Mouse (Mus musculus): ENCODE measurements around the gene Crygn. TPM values are rescaled to one million over a fixed set of nuclear protein-coding genes. Genes with fewer than 3 reads are reported as not detected.
A peak's percentile ranks its signal among the peaks of the same experiment; 100 is the strongest.

Gene Crygn
- total RNA-seq, 2 experiments from 2014 or later = 1.7 TPM; not detected in 1

DNA sequence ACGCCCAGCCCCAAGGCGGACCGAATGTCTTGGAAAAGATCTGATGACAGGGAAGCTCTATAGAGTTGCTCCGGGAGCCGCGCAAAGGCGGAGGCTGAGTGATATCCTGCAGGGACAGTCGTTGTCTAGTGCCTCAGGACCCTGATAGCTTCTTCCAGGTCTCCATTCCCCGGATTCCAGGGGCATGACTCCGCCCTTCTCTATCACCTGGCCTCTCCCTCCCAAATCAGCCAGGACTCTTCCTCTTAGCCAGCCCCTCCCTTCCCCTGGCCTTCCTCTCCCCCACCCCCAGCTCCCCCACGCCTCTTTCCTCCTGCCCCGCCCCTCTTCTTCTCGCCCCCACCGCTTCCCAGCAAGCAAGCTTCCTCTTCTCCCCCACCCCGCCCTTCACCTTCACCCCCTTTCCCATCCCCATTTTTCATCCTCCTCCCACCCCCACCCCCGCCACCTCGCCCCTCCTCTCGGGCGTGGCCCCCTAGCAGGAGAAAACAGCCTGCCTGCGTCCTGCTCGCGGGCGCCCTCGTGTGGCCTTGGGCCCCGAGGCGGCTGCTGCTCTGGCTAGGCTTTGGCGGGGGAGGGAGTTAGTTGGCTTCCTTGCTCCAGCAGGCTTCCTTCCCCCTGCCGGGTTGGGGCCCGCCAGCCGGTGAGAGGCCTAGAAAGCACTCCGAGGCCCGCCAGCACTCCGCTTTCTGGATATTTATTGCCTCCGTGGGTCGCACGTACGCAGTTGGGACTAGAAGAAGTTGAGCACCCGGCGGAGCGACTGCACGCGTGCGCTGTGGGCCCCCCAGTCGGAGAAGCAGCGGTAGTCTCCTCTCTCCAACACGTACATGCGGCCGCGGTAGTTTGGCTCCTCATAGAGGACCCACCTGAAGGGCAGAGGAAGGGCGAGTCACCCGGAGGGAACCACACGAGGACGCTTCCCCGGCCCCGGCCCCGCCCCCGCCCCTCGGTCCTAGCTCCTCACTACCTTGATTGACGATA, 7.2 kb downstream of the Crygn start:
- DNase-seq = peak; percentile 90

DNA sequence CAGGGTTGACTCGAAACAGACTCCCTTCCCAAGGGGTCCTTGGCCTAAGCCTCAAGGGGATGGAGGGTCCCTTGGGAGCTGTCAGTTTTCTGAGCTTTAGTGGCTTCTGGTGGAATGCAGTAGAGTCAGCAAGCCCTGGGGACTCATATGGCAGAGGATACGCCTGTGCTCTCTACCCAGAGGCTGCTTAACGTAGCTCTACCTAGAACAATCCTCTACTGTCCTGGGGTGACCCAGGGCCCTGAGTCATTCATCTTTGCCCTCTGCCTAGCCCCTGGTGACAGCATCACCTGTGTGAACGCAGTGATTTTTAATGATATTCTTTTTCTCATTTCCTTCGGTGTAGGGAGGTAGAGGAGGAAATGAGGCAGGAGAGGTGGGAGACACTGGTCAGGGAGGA, 8.1 kb downstream of the Crygn start:
- no peak for DNase-seq
- intact Hi-C loops (cut with DNase I; ENCODE audit: low total_unique reads) = loop anchor here (2.0 kb wide), 1 partner anchor 75 kb away; no protein-coding TSS in a partner anchor

More for the DNA sequence above, 7.2 kb downstream of the Crygn start:
- intact Hi-C loops (cut with DNase I; ENCODE audit: low total_unique reads) = loop anchor here (2.0 kb wide), 1 partner anchor 76 kb away; no protein-coding TSS in a partner anchor

DNA sequence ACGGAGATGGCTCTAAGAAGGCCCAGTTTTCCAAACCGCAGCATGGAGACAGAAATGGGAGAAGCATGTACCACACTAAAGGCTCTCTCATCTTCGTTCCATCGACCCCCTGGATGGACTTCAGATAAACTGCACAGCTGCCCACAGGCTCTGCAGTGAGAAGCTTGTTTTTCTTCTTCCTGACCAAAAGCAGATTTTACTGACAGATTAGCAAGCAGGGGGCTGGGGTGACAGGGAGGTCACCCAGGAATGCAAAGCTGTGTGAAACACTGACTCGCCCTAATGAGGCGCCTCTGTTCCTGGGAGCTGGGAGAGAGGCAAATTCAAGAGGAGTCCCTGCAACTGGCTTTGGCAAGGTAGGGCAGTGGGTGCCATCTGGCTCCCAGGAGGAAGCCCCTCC, 10.3 kb downstream of the Crygn start:
- intact Hi-C loops (cut with DNase I; ENCODE audit: low total_unique reads) = no loop called here

DNA sequence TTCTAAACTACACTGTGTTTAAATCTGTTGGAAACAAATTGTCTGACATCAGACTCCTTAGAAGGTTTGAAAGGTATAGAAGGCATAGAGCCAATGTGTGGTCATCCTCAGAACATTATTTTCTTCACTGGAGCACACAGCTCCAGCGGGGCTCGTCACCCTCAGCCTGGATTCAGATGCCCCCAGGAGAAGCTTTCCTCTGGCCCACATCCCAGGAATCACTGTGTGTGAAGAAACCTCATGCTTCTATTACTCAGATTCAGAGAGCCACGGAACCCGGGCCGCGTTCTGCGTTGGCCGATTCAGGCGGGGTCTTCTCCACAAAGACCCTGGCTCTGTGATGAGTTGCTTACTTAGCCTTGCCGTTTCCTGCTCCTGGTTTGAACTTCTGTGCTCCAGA, 13.9 kb downstream of the Crygn start:
- DNase-seq = peak; percentile 35
- intact Hi-C loops (cut with DNase I; ENCODE audit: low total_unique reads) = no loop called here

More for the DNA sequence above, 10.3 kb downstream of the Crygn start:
- DNase-seq = no peak

DNA sequence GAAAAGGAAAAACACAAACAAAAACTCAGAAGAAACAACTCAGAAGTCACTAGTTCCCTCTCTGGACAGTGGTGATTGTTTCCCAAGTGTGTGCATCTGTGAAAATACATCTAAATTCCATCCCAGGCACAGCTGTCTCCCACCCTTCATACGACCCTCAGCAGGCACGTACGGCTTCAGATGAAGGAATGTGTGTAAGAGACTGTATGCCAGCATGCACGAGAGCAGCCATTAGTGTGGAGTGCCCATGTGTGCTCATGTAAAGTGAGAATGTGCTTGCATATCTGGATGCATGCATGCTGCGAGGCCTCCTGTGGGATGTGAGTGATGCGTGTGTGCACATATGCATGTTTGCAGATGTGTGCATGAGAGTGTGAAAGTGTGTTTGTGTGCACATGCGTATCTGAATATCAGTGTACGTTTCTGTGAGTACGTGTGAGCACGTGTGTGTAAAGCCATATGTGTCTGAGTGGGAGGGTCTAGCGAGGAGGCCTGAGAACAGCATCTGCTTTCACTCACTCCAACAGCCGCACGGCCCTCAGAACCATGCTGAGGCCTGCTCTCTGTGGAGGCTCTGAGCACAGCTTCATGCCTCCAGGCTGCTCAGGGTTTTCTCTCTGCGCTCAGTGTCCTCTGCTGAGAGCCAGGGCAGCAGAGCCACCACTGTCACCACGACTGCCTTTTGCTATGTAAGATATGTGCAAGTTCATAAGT, 16.5 kb downstream of the Crygn start:
- DNase-seq = no peak
- intact Hi-C loops (cut with DNase I; ENCODE audit: low total_unique reads) = no loop called here

DNA sequence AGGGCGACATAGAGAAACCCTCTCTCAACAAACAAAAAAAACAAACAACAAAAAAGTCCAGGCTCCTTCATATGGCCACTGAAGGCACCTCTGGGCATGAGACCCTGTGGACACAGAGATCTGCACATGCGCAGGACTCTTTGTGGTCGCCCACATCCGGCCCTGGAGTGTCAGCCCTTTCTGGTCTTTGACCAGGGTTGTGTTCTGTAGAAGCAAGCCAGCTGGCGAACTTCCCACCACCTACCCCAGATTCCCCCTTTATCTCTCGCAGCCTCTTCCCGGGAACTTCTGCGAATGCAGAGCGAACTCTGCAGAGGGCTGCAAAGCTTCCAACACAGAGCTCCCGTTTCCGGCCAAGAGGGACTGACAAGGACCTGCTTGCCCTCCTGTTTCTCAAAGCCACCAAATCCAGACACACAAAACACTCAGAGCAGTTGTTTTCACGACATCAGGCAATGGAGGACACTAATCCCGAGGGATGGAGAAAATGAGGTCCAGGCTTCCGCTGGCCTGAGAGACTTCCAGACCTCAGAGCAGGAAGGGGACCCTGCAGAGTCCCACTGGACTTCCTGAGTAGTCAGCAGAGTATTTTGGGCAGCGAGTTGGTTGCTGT, 18.6 kb downstream of the Crygn start:
- peak; percentile 71 for DNase-seq
- intact Hi-C loops (cut with DNase I; ENCODE audit: low total_unique reads) = no loop called here

DNA sequence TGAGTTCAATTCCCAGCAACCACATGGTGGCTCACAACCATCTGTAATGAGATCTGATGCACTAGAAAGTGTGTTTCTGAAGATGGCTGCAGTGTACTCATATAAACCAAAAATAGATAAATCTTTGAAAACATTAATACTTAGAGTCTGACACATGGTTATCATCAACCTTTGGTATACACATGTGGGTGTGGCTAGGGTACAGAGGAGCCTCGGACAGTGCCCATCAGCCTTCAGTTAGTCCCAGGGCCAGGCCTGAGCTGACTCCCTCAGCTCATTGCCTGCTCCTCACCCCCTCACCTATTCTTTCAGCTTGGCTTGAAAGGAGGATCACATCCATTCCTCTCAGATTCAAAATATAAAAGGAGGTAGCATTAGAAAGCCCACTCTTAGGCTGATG, 19.3 kb downstream of the Crygn start:
- no peak for DNase-seq
- intact Hi-C loops (cut with DNase I; ENCODE audit: low total_unique reads) = no loop called here

DNA sequence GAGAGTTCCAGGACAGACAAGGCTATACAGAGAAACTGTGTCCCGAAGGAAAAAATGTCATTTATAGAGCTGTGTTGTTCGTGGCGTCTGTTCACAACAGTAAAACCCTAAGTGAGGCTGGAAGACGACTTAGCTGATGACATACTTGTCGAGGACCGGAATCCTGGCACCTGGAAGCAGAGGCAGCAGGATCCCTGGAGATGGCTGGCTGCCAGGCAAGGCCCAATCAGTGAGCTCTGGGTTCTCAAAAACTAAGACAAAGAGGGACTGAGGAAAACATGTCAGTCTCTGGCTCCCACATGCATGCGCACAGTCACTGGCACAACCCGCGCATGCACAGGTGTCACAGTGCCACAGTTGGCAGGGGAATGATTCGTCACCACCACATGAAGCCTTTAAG, 20.2 kb downstream of the Crygn start:
- intact Hi-C loops (cut with DNase I; ENCODE audit: low total_unique reads) = no loop called here

DNA sequence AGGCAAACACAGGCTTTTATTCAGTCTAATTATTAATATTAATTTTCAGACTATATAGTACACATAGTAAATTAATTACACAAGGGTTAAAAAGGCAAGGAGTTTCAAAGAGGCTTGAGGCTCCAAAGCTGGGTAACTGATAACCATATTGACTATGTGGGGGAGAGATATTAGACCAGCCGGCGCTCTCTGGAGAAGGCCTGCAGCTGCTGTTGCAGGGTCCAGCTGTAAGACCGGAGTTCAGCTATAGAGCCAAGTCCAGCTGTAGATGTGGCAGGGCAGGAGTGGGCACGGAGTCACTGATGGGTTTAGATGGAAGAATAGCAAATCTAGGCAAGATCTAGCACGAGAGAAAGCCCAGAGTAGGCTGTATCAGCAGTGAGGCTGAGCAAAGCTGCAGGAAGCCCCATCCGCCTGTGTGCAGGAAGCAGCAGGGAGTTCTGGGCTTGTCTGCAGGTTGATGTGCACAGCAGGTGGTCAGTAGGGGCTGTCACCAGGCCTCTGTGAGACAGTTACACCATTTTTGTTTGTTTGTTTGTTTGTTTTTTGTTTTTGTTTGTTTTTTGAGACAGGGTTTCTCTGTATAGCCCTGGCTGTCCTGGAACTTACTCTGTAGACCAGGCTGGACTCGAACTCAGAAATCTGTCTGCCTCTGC, 23.9 kb downstream of the Crygn start:
- intact Hi-C loops (cut with DNase I; ENCODE audit: low total_unique reads) = no loop called here
- no peak for DNase-seq

More for the DNA sequence above, 20.2 kb downstream of the Crygn start:
- DNase-seq = no peak

DNA sequence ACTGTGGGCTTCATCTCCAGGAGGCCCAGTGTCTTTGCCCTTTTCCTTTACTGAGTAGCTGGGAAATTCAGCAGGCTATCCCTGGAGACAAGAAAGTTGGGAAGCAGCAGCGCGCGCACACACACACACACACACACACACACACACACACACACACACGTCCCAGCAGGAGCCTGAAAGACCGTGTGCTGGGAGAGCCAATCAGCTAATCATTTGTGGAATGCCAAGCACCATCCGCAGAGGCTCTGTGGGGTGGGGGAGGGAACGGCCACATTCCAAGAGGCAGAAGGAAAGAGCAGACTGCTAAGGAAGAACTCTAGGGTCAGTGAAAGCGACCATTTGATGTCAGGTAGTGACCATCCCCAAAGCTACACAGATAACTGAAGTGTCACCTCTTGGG, 24.7 kb downstream of the Crygn start:
- intact Hi-C loops (cut with DNase I; ENCODE audit: low total_unique reads) = no loop called here
- no peak for DNase-seq

DNA sequence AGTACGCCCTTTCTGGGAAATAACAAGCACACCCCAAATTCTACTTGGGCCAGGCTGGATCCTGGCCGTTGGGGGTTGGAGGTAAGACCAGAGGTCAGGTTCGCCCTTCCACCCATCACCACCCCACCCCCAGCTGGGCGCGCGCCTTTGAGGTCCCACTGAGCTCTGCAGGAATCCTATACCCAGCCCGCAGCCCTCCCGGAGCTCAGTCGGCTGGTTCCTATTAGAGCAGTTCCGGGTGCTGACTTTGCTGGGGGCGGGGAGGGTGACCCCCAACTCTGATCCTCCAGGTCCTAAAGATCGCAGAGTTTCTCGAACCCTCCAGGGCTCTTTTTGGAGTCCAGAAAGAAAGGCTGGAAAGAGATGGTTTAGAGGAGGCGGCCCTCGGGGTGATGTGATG, 26.8 kb downstream of the Crygn start:
- no peak for DNase-seq
- intact Hi-C loops (cut with DNase I; ENCODE audit: low total_unique reads) = no loop called here

DNA sequence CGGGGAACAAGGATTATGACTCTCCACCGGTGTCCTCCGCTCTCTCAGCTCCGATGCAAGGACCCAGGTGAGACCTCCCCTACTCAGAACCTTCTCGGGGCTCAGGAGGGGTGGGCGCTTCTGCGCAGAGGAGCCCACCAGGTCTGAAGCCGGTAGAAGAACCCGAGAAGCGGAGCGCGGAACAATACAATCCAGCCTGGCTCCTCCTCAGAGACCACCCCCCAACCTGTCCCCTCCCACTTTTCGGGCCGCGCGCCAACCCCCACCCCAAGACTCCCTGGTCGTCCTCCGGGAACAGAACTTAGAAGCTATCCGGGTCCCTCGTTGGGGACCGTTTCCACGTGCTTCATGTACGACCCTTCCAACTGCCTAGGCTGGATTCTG, 27.3 kb downstream of the Crygn start, which contains the start of gene Wdr86:
TSS of gene Wdr86 (minus strand) at position 240 of the 384 bp plus-strand sequence.
- DNase-seq = no peak
- intact Hi-C loops (cut with DNase I; ENCODE audit: low total_unique reads) = no loop called here

DNA sequence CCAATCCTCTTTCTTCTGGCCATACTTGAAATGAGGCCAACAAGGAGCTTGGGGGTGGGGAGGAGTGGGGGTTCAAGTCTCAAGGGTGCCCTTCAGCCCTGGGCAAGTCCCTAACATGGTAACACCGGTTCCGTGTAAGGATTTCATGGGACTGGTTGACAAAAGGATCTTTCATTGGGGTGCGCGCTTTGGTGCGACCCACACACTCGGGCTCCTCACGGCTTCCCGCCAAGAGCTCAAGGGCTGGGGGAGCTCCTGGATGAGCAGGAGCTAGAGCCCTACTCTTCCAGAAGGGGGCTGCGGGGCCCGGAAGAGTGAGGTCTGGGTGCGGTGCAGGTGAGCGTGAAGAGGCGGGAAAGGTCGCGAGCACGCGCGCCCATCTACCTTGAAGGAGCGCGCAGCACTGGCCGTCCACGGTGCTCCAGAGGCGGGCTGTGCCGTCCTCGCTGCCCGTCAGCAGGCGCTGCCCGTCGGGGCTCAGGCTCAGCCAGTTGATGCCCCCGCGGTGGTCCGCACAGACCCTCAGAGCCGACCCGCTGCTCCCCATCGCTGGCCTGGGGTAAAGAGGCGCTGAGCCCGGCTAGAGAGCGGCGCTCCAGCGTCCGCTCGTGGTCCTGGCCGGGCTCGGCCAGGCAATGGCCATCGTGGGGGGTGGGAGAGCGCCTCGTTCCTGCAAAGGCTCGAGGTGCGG, 27.9 kb downstream of the Crygn start:
- intact Hi-C loops (cut with DNase I; ENCODE audit: low total_unique reads) = no loop called here
- no peak for DNase-seq

DNA sequence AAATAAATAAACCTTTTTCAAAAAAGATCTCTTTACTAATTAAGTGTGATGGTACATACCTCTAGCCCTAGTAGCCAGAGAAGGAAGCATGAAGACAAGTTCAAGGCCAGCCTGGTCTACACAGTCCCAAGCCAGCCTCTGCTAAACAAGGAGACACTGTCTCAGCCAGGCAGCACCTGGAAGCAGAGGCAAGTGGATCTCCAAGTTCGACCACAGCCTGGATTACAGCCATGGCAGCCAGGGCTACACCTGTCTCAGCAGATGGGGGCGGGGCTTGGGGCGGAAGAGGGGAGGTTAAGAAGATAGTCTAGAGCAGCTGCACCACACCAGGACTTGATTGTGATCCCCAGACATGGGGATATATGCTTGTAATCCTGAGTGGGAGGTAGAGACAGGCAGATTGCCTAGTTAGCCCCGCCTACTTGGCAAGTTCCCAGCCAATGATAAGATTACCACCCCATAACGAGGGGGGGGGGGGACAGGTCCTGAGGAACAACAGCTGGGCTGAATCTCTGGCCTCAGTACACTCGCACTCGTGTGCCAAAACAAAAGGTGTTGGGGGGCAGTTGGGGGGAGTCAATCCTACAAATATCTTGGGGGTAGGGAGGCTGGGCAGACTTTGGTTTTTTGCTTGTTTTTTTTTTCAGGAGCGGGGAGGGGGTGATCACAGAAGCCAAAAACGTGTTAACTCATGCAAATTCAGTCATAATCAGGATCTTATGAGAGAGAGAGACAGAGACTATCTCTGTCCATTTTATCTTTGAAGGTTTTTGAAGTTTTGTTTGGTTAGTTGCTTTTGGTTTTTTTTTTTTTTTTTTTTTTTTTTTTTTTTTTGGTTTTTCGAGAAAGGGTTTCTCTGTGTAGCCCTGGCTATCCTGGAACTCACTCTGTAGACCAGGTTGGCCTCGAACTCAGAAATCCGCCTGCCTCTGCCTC, 30.6 kb downstream of the Crygn start:
- no peak for DNase-seq
- intact Hi-C loops (cut with DNase I; ENCODE audit: low total_unique reads) = no loop called here

DNA sequence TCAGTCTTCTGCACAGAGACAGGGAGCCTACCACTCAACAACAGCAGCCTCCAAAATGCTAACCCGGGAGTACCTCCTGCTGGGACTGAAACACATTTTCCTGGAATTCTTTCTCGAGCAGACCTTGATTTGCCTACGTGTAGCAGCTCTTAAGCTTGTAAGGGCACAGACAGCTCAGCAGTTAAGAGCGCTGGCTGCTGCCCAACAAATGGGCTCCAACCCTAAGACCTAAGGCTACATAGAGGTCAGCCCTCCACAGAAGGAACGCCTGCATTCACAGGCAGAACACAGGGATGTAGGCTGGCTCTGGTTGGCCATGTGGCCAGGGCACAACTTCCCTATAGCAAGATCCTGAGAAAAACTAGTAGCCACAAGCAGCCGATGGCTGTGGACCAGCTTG, 31.9 kb downstream of the Crygn start:
- intact Hi-C loops (cut with DNase I; ENCODE audit: low total_unique reads) = no loop called here
- no peak for DNase-seq

DNA sequence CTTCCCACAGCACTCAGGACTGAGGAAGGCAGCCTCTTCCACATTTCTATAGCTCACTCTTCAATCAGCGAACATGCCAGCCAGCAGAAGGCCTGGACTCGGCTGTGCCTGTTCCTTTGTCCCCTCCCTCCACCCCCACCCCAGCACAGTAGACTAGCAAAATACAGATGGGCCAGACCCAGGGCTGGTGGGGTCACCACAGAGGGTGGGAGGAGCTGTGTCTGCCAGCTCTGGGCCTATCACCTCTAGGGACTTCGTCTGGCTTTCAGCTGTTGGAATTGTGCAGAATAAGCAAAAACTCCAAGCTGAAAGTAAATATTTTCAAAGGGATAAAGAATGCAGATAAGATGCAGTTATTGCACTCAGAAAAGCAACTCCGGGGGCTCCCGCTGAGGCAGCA, 33.0 kb downstream of the Crygn start:
- no peak for DNase-seq
- intact Hi-C loops (cut with DNase I; ENCODE audit: low total_unique reads) = no loop called here

DNA sequence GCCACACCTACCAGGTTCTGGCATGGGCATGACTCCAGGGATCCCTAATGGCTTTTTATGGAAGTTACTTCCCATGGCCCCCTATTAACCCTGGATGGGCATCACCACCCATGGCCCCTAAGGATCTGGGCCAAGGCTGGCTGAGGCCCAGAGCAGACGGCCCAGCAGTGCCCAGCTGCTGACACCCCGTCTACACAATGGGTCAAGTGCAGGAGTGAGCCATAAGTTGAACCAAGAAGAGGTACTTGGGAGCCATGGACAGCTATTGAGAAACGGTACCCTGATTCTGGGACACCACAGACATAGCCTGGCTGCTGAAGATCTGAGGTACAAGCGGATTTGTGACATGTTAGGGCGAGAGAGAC, 33.6 kb downstream of the Crygn start:
- no peak for DNase-seq
- intact Hi-C loops (cut with DNase I; ENCODE audit: low total_unique reads) = no loop called here

All from gastrocnemius, postnatal 14 days (tissue).